Mouse (Mus musculus) cerebellum, postnatal 14 days (tissue): ENCODE measurements at regions not wholly inside any gene's neighbourhood (a gene's known extent, or its start where the extent isn't known, plus 50 kb on each side); places are given as distances from the start of the nearest gene placed in this dataset.
A peak's percentile ranks its signal among the peaks of the same experiment; 100 is the strongest.
"Not testable (repeated sequence)": the region's sequence is repeated elsewhere in the genome, so short reads cannot be mapped to it uniquely, and the experiment has no call there.

Experiments used
- DNase-seq, 2 experiments: peaks; one replicate each; pipeline ENCODE4 v3.0.0; 2021; ENCODE audit warnings: mixed read lengths in 2 of 2

DNA sequence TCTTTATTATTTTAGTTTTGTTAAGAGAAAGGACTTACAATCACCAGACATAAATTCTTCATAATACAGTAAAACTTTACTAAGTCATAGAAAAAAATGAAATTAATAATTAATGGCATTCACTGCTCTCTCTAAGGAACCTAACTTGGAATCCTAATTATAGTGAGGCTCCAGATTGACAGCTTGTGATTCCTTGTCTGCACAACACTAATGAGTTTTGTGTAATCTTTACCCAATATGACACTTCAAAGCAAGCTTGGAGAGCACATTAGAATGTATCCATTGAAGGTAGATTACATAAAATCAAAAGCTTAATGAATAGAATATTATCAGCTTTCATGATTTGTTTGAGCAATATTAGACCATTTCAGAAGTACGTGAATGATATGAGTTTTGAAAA, 1914.7 kb downstream of the Efna5 start:
- DNase-seq, result no peak

DNA sequence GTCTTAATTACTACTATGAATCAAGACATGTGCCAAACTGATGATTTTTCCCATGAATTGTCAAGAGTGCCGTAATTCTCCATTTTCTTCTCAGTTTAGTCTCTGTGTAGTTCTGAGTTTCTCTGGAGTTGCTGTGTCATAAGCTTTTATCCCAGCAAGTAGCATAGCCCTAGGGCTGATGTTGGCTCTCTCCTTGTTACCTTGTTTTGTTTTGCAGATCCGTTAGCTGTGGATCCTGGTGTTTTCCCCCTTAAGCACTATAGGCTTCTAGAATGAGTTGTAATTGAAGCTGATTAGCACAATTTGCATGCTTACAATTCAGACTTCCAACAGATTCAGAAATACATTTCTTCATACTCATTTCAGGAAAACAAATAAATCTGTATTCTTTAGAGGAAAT, 1915.5 kb downstream of the Efna5 start:
- no peak for DNase-seq

DNA sequence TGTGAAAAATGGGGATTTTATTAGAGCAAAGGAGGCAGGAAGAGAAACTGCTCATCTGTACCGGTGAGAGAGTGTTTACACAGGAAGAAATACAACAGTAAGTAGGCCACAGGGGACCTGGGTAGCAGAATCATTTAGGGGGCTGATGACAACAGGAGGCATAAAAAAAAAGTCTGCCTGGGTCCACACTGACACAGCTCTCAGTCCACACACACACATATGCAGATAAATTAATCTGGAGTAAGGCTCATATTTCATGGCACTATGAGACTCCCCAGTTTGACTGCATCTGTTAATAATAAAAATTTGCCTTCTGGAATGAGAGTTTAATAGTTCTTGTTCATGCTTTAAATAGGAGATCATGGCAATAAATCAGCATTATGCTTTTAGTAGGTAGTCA, 1929.7 kb downstream of the Efna5 start:
- DNase-seq, result no peak

DNA sequence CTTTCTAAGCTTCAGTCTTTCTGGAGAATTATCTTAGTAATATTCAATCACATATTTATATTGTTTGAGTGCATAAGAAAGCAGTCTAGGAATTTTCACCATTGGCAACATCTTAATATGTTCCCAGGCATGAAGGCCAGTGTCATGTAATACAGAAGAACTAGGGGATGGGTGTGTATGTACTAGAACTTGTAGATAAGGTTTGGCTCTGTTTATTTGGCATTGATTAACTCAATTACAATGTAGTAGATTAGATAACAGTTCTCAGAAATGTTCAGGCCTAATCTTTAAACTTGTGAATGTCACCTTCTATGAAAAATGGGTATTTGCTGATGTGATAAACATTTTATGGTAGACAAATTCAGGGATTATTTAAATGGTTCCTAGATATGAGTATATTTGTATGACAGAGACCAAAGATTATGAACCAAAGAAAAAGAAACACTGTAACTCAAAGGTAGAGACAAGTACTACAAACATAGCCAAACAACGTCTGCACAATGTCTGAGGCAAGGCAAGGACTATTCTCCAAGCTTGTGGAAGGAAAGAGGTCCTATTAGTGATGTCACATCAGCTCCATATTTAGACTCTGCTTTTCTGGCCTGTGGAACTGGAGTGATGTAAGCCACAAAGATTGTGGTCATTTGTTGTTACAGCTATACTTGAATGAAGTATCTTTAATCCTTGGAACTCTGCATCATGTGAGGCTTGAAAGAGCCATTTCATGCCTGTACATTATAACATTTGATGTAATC, 1924.8 kb upstream of the Nudt12 start:
- no peak for DNase-seq

DNA sequence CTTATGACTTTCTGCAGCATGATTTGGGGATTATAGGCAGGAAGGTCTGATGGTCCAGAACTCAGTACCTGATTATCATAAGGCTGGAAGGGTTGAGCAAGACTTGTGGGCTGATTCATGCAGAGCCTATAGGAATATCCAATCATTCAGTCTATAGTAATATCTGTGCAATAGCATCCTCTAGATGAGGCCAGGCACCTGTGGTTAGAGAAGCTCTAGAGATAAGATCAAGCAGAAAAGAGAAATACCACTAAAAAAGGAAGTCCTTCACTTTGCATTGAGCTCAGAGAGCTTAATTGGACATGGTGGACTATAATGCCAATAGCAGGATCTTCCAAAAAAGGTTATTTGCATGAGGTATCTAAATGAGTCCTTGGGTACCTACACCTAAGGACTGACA, 1921.1 kb upstream of the Nudt12 start:
- DNase-seq, result no peak

DNA sequence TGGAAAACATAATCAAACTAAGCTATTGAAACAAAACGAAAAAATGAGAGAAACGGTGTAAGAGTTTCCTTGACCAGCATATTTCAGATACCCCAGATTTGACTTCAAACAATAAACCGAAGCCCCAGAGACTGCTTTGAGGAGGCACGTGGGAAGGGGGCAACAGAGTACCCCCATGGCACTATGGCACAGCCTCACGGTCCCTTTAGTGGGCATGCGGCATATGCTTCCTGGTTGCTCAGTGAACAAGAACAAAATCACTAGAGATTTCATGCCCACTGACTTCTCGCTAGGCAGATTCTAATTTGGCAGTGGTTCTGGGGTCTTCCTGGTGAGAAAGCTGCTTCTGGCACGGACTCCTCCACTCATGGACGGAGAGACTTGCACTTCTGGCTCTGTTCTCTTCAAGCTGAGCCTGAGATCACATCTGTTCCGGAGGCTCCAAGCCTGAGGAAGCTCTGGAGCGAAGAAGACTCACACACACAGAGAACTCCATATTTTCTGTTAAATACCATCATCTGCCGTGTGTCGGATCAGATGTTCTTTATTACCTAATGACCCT, 1912.7 kb upstream of the Nudt12 start:
- peak; percentile 63 to 71 for DNase-seq

DNA sequence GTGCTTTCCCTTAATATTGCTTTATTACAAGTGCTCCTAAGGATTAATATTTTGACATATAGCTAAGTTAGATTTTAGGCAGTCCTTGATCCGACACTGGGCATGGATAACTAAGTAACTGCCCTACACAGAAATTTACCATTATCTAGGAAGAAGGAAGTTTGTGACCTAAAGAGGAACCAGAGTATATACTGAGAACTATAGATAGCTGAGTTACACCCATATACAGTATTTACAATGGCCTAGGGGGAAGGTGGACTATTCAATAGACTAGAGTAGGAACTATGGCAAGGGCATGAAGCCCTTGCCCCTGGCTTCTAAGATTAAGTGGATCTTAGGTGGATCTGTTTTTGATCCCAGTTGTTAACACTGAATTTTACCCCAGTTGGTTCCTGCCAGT, 1869.5 kb upstream of the Nudt12 start:
- DNase-seq, result not testable (repeated sequence)

DNA sequence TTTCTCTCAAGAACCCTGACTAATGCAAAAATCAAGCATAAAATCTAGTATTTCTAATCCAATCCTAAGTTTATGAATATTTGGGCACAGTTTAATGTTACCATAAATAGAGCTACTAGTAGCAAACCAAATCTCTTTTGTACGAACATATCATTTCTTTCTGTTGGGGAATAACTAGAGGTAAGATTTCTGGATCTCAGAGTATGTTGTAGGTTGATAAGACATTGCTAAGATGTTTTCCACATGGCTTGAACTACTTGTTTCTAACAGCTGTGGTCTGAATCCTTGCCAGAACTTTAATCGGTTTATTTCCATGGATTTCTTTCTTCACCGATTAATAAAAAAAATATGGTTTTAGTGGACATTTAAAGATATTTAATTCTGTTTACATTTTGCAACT, 1844.3 kb upstream of the Nudt12 start:
- DNase-seq, result no peak

DNA sequence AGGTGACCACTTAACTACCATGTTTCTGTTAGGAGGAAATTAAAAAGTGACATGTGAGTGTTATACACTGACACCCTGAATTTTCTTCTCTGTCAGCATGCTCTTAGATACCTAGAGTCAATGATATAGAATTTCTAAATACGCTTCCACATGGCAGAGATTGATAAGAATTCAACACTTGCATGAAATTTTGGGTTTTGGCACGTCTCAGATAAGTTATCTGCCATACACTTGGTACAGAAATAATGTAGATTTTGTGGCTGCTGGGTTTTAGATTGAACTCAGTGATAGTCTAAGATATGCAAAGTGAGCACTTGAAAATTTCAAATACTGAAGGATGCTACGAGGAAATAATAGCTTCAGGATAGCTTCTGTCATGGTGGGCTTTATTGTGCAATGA, 1841.5 kb upstream of the Nudt12 start:
- no peak for DNase-seq

DNA sequence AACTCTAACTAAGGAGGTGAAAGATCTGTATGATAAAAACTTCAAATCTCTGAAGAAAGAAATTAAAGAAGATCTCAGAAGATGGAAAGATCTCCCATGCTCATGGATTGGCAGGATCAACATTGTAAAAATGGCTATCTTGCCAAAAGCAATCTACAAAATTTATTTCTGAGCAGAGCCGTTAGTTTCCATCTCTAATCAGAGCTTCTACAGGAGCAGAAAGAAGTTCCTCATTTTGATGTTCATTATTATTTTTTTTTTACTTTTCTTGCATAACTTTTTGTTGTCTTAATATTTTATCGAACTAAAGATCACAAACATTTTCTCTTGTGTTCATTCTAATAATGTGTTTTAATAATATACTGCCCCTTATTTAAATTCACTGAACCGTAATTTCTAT, 1825.6 kb upstream of the Nudt12 start:
- not testable (repeated sequence) for DNase-seq

DNA sequence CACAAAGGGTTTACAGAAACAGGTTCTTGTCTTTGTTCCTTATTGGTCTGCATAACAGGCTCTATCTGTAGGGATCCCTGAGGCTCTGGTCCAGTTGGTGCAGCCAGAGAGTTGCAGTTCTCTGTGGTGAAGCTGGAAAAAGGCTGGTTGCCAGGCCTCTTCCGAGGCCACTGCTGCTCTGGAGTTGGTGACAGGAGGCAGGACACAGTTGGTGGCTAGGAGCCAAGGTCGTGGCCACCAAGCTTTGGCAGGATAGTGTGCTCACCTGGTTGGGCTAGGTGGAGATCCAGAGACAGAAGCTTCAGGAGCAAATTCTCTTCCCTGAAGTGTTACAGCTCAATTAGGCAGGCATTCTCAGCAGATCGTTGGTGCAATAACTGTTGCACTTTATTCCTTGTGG, 1819.4 kb upstream of the Nudt12 start:
- DNase-seq, result peak; percentile 82 to 83

DNA sequence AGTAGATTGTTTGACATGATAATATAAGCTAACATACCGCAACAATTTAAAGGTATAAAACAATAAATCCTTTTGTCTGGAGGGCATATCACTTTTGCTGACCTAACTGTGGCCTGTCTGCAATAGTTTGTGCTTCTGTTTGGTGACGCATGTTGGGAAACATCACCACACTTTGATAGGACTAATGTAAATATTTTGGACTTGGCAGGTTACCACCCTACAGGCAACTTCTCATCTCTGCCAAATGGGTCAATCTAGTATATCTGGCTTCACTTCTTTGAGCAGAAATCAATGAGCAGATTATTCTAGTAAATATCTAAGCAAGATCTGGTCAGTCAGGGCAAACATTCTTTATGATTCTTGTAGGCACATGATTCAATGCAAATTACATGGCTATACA, 1817.3 kb upstream of the Nudt12 start:
- no peak for DNase-seq

DNA sequence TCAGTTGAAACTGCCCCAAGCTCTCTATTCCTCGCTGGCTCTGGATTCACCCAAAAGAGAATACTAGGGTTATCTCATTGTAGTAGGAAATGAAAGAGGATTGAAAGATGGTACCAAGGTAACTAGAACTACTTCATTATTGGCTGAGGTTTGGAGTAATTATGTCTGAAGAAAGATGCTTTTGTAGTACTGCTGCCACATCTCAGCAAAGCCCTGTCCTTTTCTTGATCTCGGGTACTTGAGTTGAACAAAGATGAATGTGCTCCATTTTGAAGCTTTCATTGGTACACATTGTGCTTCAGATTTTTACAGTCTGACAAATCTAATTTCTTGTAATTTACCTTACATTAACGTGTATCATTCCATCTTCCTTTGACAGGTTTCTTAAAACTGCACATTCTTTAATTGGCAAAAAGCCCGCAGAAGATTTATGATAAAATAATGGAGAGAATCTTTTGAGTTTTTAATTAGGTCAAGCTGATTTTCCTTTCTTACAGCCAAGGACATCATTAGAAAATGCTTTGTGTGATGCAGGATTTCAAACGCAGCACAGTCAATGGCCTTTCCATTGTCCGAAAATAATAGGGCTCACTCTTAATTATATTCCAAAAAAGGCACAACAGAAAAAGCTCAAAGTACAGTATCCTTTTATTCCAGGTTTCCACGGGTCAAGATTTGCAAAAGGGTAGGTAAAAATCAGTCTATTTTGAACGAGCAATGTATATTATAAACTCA, 1791.7 kb upstream of the Nudt12 start:
- no peak for DNase-seq

DNA sequence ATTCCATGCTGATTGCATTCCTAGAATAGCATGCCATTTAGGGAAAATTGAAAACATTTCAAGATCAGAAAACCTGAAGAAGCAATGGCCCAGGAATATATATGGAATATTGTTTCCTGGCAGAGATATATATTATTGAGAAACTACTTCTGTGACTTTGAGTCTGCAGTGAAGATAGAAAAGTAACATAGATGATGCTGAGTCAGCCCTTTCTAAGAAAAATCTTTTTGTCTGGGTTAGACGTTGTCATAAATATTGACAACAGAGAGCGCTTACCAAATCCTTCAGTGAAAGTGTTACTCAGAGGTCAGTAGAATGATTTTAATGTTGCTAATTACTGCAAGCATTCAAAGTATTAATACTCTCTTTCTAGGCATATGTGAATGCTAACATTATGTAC, 1749.1 kb upstream of the Nudt12 start:
- DNase-seq, result no peak

DNA sequence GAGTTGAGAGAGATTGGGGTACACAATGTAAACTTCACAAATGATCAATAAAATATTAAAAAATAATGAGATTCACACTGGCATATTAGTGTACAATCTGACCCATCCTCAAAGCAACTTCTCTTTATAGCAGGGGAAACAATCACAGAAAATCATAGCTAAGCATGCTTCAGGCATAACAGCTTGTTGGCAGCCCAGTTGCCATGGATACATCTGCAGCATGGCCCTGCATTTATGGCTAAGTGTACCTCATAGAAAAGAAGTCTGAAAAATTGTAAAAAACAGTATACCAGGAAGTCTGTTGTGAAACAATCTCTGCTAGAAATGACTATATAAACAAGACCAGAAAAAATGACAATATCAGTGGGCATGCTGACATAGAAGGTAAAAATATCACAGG, 1747.9 kb upstream of the Nudt12 start:
- no peak for DNase-seq

DNA sequence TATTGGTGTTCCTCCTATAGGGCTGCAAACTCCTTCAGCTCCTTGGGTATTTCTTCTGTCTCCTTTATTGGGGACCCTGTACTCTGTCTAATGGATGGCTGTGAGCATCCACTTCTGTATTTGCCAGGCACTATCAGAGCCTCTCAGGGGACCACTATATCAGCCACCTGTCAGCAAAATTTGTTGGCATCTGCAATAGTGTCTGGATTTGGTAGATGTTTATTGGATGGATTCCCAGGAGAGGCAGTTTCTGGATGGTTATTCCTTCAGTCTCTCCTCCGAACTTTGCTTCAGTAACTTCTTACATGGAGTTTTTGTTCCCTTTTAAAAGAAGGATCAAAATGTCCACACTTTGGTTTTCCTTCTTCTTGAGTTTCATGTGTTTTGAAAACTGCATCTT, 1729.7 kb upstream of the Nudt12 start:
- no peak for DNase-seq

DNA sequence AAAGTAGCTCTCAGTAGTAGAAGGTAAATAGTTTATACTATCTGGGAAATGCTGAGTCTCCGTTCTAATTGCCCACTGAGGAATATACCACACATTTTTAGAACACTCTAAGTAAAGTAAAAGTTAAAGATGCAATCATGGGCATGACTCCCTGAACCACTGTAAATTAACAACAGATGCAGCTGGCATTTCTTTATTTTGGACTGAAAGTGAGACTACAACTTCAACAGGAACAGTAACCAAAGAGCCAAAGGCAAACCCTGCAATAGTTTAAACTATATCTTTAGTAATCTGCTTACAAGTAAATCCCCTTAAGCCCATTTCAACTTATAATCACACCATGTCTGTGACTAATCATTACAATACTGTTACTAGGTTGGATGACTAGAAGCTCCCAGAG, 1725.0 kb upstream of the Nudt12 start:
- no peak for DNase-seq

DNA sequence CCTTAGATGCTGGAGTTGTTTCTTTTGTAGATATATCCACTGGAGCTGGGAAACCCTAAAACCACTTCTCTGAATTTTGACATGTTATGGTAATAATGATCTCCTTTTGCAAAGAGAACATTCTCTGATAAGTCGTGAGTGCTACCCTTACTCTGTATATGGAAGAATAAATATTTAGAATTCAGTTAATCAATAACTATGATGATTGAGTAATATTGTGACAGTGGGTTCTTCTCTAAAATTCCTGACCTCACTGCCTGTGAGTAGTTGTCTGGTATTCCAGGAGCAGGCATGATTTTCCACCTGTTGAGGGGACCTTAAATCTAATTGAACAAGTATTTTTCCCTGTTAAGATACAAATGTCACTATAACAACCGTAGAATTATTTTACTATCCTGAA, 1707.0 kb upstream of the Nudt12 start:
- no peak for DNase-seq

DNA sequence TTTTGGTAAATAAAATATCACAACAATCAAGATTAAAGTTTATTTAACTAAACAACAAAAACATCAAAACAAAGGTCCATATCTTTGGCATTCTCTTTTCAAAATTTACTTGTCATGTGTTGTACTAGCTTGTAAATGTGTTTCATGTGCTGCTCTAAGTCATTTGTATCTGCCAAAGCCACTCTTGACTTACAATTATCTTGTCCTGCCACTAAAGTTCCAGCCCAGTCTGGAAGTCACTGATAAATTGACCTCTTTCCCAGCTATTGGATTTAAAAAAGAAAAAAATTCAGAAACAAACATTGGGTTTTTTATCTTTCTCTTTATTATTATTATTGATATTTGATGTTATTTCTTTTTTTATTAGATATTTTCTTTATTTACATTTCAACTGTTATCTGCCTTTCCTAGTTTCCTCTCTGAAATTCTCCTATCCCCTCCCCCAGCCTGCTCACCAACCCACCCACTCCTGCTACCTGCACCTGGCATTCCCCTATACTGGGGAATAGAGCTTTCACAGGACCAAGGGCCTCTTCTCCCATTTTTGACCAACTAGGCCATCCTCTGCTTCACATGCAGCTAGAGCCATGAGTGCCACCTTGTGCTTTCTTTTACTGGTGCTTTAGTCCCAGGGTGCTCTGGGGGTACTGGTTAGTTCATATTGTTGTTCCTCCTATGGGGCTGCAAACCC, 1704.9 kb upstream of the Nudt12 start:
- no peak for DNase-seq

DNA sequence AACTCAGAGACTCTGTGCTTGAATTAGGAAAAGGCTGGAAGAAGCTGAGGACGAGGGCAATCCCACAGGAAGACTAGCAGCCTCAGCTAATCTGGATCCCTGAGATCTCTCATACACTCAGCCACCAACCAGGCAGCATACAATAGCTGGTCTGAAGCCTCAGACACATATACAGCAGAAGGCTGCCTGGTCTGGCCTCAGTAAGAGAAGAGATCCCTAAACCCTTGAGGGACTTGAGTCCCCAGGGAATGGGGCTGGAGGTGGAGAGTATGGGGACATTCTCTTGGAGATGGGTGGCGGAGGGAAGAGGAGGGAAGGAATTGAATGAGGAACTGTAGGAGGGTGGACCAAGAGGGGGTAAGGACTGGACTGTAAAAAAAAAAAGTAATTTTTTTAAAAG, 1704.3 kb upstream of the Nudt12 start:
- DNase-seq, result no peak
